Mouse (Mus musculus): ENCODE measurements around the gene Il31. TPM values are rescaled to one million over a fixed set of nuclear protein-coding genes. Genes with fewer than 3 reads are reported as not detected.
A peak's percentile ranks its signal among the peaks of the same experiment; 100 is the strongest.

Il31 gene
- total RNA-seq, 2 experiments from 2014 or later: not detected

DNA sequence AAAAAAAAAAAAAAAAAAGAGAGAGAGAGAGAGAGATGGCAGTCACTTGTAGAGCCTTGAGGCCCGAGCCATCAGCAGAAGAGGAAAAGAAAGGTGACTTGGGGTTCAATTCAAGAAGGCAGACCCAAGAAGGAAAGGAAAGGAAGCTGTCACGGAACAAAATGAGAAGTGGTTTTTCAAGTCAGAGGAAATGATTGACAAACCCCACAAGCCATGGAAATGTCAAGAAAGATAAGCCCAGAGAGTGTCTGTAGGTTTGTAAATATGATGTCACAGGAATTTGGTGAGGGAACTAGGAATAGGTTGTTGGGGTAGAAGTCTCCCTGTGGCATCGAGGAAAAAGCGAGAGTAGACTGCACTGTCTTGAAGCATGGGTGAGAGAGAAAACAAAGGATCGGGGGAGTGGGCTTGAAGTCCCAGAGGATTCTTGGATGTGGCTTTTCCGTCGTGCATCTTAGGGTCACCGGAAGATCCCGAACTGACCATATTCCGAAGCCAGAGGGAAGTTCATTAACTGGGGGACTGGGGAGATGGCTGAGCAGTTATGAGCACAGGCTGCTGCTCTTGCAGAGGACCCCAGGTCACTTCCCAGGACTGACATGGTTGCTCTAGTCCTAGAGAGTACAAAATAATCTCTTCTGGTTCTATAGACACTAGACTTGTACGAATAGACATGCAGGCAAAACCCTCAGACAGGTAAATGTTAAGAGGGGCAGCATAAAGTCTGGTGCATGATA, 1.5 kb downstream of the Il31 start:
- no peak for ATAC-seq (replicated peaks; ENCODE audit: low FRiP score, poor library complexity, severe bottlenecking)

DNA sequence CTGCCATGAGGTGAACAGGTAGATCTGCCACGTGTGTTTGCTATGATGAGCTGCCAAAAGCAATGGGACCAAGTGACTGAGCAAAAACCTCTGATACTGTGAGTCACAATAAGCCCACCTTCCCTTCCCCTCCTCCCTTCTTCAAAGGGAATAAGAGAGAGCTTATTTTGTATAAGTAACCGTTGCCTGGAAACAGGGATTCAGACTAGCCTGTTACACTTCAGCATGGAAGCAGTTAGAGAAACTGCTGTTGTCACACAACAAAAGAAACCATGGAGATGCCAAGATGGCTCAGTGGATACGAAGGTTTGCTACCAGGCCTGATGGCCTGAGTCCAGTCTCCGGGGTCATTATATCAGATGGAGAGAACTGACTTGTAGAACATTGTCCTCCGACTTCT, 15.5 kb downstream of the Il31 start:
- ATAC-seq (replicated peaks; ENCODE audit: low FRiP score, poor library complexity, severe bottlenecking): no peak

DNA sequence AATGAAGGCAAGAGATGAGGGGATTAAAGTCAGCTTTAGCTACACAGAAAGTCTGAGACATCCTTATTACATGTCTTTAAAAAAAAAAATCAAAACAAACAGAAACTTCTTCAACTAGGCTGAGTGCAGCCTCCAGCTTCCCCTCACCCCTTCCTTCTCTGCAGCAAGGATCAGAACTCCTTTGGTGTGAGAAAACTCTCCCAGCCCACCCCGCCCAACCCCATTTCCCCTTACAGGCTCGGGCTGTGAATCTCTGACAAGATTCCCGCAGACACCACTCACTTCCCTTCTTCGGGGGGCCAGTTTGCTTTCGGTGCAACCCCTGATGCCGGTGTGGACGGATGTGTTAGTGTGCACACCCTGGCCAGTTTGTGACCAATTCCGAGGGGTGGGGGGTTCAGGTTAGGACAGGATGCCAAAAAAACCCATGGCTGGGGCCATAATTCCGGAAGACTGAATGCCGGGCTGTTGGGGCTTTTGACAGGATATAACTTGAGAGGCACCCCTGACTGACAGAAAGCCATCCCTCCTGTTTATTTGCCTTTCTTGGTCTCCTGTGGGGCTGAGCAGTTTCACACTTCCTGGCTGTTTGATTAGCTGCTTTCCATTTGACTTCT, 18.4 kb downstream of the Il31 start:
- no peak for ATAC-seq (replicated peaks; ENCODE audit: low FRiP score, poor library complexity, severe bottlenecking)

DNA sequence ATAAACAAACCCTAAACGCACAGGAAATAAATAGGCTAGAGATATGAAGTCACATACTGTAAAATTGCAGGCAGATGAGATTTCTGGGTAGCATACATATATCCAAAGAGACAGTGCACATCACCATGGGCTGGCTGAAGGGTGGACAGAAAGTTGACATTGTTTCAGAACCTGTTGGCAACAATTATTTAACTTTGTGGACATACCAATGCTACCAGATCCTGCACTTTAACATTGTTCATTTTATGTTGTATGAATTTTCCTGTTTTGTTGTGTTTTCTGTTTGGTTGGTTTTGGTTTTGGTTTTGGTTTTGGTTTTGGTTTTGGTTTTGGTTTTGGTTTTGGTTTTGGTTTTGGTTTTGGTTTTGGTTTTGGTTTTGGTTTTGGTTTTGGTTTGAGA, 24.7 kb downstream of the Il31 start:
- ATAC-seq (replicated peaks; ENCODE audit: low FRiP score, poor library complexity, severe bottlenecking): no peak

DNA sequence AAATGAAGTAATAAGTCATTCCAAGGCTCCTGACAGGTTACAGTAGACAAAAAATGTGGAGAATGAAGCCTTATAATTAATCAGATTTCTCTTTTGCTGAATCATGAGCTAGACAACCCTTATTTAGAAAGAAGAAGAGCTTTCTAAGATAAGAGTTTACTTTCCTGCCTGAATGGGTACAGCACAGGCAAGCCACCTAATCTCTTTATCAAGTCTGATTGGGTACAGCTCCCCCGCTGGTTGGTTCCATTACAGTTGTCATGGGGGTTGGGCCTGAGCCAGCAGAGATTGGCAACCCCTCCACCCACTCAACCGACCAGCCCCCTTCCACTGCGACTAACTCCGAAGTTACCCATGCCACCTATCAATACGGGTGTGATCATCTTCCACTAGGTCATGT, 27.9 kb downstream of the Il31 start:
- no peak for ATAC-seq (replicated peaks; ENCODE audit: low FRiP score, poor library complexity, severe bottlenecking)

DNA sequence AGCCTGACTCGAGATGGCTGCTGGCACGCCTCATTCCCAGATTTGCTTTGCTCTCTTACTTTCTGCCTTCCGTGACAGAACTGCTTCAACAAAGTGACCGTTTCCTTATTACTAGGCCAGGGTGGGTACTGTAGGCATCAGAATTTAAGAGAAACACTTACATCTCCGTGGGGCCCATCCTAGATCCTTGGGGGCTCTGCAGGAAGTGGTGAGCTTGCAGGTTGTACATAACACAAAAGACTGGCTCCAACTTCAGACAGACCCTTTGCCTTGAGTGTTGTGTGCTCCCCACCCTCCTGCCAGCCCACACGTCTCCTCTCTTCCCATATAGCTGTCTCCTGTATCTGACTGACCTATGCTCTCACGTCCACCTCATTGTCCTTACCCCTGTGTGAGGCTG, 37.4 kb downstream of the Il31 start:
- ATAC-seq (replicated peaks; ENCODE audit: low FRiP score, poor library complexity, severe bottlenecking): no peak

DNA sequence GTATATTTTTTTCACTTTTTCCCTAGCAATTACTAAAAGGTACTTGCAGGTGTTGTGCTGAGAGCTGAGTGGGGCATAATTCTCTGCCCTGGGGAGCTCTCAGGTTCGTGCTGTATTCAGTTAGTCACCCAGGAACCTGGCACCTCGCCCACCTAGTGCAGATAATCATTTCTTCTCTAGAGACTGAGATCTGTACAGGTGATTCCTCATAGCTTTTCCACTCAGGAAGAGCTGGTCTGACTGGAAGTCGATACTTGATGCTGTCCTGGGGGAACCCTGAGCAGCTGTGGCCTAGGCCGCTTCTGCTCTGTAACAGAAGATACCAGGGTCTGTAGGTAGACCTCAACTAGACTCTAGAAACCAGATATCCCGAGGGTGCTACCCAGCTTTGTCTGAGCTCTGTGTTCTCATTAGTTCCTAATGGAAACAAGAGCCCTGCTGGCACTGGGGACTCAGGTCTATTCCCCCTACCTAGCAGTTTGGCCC, 44.4 kb downstream of the Il31 start:
- ATAC-seq (replicated peaks; ENCODE audit: low FRiP score, poor library complexity, severe bottlenecking): no peak

DNA sequence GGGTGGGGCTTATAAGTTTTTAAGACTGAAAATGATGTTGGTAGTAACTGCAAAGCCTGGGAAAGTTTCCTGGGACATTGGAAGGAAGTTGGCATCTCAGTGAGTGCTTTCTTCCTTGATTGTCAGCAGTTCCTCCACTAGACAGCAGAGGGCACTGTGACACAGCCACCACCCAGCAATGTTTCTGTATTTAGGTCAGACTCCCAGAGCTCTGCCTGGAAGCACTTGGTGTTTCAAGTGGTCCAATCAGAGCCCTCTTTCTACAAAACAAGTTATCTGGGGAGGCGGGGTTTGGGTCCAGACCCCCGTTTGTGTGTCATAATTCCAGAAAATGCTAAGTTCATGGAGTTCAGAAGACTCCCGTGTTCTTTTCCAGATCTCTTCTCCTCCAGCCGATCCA, 45.2 kb downstream of the Il31 start:
- peak; percentile 55; the same call in 1 of the 2 replicates for ATAC-seq (replicated peaks; ENCODE audit: low FRiP score, poor library complexity, severe bottlenecking)

DNA sequence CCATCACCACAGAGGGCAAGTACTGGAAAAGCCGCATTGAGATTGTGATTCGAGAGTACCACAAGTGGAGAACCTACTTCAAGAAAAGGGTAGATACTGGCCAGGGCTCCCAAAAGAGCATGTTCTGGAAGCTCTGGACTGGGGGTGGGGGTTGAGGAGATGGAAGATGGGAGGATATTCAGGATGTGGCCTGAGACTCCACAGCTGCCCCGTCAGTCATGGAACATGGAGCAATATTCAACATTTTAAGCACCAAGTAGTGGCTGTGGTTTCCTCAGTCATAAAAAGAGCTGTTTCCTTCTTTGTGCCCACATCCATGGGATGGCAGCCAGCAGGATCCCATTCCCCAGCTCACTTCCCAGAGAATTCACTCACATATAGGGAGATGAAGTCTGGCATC, 47.0 kb downstream of the Il31 start:
- ATAC-seq (replicated peaks; ENCODE audit: low FRiP score, poor library complexity, severe bottlenecking): no peak

DNA sequence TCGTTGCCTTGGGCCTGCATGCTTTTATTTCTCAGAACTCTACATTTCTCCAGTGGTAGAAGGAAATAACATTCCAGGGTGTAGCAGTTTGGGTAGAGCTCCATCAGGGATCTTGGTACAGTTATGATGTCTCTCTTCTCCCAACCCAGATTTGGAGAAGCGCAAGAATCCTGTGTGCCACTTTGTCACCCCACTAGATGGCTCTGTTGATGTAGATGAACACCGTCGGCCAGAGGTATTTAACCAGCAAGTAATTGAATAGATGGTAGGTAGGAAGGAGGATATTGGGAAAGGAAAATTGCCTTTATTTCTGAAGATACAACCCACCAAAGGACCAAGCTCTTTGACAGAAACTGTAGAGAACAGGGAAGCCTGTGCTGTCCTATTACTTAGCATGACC, 48.6 kb downstream of the Il31 start:
- no peak for ATAC-seq (replicated peaks; ENCODE audit: low FRiP score, poor library complexity, severe bottlenecking)

DNA sequence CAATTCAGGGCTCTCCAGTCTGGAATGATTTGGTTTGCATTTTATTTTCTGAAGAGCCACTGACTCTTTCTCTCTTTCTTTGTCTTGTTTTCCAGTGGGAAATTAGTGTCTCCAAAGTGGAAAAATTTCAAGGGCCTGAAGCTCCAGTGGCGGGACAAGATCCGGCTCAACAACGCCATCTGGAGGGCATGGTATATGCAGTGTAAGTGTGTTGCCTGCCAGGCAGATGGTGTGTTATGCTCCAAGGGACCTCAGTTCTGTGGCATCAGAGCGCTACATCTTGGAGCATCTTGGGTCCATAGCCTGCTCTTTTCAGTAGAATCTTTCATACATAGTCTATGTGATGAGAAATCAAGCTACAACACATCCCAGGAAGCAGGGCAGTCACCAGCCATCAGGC, 49.3 kb downstream of the Il31 start:
- no peak for ATAC-seq (replicated peaks; ENCODE audit: low FRiP score, poor library complexity, severe bottlenecking)

DNA sequence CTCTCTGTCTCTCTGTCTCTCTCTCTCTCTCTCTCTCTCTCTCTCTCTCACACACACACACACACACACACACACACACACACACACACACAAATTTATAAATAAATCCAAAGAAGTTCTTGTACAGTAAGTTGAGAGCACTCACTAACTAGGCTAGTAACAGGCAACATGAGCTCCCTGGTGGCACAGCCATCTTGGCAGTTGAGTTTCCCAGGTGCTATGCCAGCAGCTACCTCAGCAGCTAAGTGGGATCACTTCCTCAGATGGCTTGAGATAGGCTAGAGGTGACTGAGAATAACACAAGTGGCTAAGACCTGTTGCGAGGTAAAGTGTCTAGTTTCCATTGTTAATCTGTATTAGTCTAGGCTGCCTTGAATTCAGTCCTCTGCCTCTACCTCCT, 50.0 kb downstream of the Il31 start:
- no peak for ATAC-seq (replicated peaks; ENCODE audit: low FRiP score, poor library complexity, severe bottlenecking)

DNA sequence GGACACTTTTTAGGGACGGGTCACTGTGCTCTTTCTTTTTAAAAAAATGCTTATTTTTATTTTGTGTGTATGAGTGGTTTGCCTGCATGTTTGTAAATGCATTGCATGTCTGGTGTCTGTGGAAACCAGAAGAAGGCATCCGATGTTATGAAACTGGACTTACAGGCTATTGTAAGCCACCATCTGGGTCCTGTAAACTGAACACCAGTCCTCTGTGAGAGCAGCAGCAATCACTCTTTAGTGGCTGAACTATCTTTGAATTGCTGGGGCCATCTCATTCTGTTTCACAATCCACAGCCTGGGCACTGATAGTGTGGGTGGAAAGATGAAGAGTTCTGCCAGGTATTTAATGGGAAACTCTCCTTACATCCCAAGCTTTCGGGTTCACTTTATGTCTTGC, 50.9 kb downstream of the Il31 start:
- no peak for ATAC-seq (replicated peaks; ENCODE audit: low FRiP score, poor library complexity, severe bottlenecking)

DNA sequence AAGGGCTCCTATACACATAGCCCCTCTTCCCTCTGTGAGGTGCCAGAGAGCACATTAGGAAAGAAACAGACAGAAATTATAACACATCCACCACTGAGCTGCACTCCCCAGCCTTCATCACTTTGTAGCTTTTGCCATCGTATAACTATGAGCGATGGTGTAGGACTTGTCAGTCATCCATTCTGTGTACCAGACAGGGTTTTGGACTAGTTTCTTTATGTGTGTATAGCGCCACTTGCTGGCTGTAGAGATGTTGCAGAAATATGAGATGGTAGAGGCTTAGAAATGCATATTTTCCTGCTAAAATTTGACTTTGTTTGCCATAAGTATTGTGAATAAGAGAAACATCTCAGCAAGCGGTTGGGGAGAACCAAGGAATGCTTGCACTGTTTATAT, 52.5 kb downstream of the Il31 start:
- ATAC-seq (replicated peaks; ENCODE audit: low FRiP score, poor library complexity, severe bottlenecking): no peak; the same call in 1 of the 2 replicates

DNA sequence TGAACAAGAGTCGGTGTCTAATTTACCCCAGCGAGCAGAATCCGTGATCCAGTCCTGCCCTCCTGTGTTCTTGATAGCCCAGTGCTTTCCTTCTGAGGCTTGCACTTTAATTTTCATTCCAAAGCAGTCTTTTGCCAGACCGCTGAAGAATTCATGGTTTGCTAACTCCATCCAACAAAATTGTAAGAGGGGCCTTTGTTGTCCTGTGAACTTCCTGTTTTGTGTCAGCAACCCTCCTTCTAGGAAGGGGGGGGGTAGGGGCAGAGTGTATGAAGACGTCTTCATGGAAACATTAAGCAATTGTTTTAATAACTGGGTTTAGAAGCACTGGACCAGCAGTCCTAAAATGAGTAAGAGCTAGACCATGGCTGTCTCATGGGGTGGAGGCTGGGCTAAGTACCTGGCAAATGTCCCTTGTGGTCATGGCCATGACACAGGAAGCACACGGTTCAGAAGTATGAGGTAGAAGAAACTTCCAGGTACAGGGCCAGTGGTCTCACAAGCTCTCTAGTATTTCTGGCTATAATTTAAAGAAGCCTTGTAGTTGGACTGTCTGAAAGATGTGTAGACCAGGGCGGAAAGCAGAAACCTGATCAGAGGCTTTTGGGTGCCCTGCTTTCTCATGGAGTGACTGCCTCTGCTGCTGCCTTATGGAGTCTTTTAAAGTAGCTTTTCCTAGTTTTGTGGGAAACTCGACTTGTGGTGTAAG, 53.1 kb downstream of the Il31 start:
- ATAC-seq (replicated peaks; ENCODE audit: low FRiP score, poor library complexity, severe bottlenecking): no peak

DNA sequence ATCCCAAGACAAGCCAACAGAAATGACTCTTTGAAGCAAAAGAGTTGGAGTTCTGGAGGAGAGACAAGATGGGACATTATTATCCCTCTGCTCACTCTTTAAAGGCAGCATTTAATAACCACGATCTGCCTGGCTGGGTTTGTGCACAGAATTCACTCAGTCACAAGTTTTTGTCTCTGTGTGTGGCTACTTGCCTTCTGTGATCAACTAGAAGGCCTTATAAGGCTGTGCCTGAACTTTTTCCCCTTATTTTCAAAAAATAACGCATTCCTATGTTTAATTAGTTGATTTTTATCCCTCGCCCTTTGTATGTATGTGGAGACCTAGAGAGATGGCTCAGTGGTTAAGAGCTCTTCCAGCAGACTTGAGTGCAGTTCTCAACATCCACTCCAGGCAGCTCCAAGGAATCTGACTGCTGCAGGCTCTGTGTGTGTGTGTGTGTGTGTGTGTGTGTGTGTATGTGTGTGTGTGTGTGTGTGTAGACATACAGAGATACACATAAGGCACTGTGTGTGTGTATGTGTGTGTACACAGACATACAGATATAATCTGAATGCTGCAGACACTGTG, 56.9 kb downstream of the Il31 start:
- ATAC-seq (replicated peaks; ENCODE audit: low FRiP score, poor library complexity, severe bottlenecking): no peak

DNA sequence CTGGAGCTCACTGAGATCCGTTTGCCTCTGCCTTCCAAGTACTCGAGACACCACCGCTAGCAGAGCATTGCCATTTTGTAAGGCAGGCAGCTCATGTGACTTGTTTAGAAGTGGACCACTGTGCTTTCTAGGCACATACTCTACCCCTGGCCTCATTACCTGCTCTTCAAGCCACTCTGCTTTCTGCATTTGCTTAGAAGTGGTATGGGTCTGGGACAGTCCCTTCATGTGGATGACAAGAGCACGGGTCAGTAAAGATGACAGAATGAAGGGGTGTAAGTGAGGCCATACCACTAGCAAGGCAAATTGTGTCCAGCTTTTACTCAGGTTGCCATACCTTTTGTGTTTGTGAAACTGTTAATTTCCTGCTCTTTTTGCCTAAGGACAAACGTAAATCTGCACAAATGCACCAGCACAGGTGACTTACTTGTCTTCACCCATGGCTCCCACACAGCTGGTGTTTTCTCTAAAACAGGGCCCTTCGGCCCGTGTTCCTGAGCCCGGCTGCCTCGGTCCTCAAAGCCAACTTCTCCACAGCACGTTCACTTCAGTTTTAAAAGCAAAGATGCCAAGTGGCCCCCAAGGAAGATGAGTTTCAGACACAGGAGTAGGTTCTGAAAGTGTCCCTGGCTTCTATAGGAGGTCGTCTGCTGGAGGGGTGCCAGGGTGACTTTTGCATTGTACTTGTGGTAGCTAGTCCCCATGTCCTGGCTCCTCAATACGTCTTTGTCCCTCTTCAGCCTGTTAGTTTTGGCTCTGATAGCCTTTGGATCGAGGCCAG, 57.6 kb downstream of the Il31 start:
- no peak for ATAC-seq (replicated peaks; ENCODE audit: low FRiP score, poor library complexity, severe bottlenecking)
